Mouse (Mus musculus) hindbrain, postnatal 0 days (tissue): ENCODE results near the gene Vmn2r13. TPM values are rescaled to one million over a fixed set of nuclear protein-coding genes. Genes with fewer than 3 reads are reported as not detected.

Experiments
- ATAC-seq: fragments of 200-750 bp; cut with Nextera tagmentation; 2 replicates; pipeline ENCODE4 v1.8.0; 2017; ENCODE audit warnings: mild to moderate bottlenecking, moderate TSS enrichment, moderate library complexity
- DNase-seq: peaks from one replicate; pipeline ENCODE4 v3.0.0-alpha.2; 2015; ENCODE audit warnings: low spot score
- H3K27ac ChIP-seq: fragments of 300-500 bp; sonication (generic); 2 replicates; pipeline ENCODE4 v1.5.1; 2014; ENCODE audit warnings: mild to moderate bottlenecking
- H3K27me3 ChIP-seq: fragments of 300-500 bp; sonication (generic); 2 replicates; pipeline ENCODE4 v1.6.1; 2014; ENCODE audit warnings: low read length, mixed read lengths; ENCODE audit not compliant: insufficient read depth
- H3K36me3 ChIP-seq: fragments of 300-500 bp; sonication (generic); 2 replicates; pipeline ENCODE4 v1.6.1; 2014; ENCODE audit warnings: low read length, mixed read lengths; ENCODE audit not compliant: insufficient read depth
- H3K4me1 ChIP-seq: fragments of 300-500 bp; sonication (generic); 2 replicates; pipeline ENCODE4 v1.6.1; 2014; ENCODE audit warnings: antibody characterized with exemption, low read length, mixed read lengths; ENCODE audit not compliant: insufficient read depth
- H3K4me2 ChIP-seq: fragments of 300-500 bp; sonication (generic); 2 replicates; pipeline ENCODE4 v1.6.1; 2014; ENCODE audit warnings: low read depth, mild to moderate bottlenecking, low read length, moderate library complexity, mixed read lengths
- H3K4me3 ChIP-seq: fragments of 300-500 bp; sonication (generic); 2 replicates; pipeline ENCODE4 v1.5.1; 2014; ENCODE audit warnings: low read length
- H3K9ac ChIP-seq: fragments of 300-500 bp; sonication (generic); replicated peaks from 2 replicates; pipeline ENCODE4 v1.6.1; 2014; ENCODE audit warnings: mild to moderate bottlenecking, low read length, moderate library complexity, mixed read lengths
- H3K9me3 ChIP-seq: fragments of 300-500 bp; sonication (generic); 2 replicates; pipeline ENCODE4 v1.6.1; 2016; ENCODE audit warnings: low read length, mixed read lengths
- CTCF ChIP-seq: IDR thresholded peaks from 2 replicates; pipeline ENCODE4 v1.5.1; 2016; ENCODE audit warnings: antibody characterized with exemption, control low read depth, low read depth
- WGBS: fragments of 180-500 bp; shearing (Covaris S2); extraction: QIAGEN DNeasy Blood & Tissue Kit; methylation state at CpG from one replicate; pipeline ENCODE4 v1.1.7; 2014; 5-methylcytosine and 5-hydroxymethylcytosine counted together
- polyA plus RNA-seq: library from polyadenylated mRNA; unstranded; fragments of >200 nt; fragmentation: Nextera tagmentation; extraction: Ambion mirVana; gene quantifications from 2 replicates; pipeline ENCODE4 v1.2.1, GENCODE M21; 2015
- total RNA-seq: library from RNA; depleted of rRNA; stranded (reverse); fragments of >200 nt; gene quantifications from 2 replicates; pipeline ENCODE4 v1.2.3, GENCODE M21; 2014; rRNA removed

Gene Vmn2r13
- total and polyA plus RNA-seq, 2 experiments from 2014 or later = not detected

DNA sequence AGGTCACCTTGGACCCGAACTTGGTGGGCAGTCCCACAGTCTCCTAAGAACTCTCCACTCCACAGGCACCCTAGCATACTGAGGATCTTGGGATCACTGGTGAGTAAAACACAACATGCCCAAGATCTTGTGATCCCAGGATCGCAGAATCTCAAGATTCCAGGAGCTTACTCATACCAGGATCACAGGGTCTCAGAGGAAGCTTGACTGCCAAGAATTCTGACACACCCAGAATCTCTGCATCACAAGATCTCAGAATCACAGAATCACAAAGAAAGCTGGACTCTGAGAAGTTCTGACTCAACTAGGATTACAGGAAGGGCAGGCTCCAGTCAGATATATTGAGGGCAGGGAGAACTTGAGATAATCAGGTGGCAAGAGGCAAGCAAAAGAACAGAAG lies 55.3 kb downstream of the Vmn2r13 start:
- H3K27me3 ChIP-seq = no peaks in the 10 kb centered on the region
- 0 out of 2 replicates have a peak, but pooled peaks cover 11% of the 10 kb centered on the region for H3K9me3 ChIP-seq
- H3K27ac ChIP-seq = no peak overlapping the region
- no peak for ATAC-seq
- DNase-seq = no peak
- no peak for TF ChIP-seq CTCF
- H3K9ac ChIP-seq = no peak overlapping the region
- no peak overlapping the region for H3K4me3 ChIP-seq
- no peaks in the 10 kb centered on the region for H3K4me1 ChIP-seq
- H3K4me2 ChIP-seq = no peak overlapping the region
- 82% methylated on average over 2 of the region's 2 CpGs for WGBS
- no peaks in the 10 kb centered on the region for H3K36me3 ChIP-seq

Other genes with a start within 250 kb of the Vmn2r13 start
- not detected in 2 replicates for gene Vmn2r10, start 185.7 kb downstream of the Vmn2r13 start, total RNA-seq
- not detected in 2 replicates for gene Vmn2r10, start 185.7 kb downstream of the Vmn2r13 start, polyA plus RNA-seq
- gene Vmn2r11, start 132.6 kb downstream of the Vmn2r13 start, total RNA-seq = not detected in 2 replicates
- not detected in 2 replicates for gene Vmn2r11, start 132.6 kb downstream of the Vmn2r13 start, polyA plus RNA-seq
- not detected in 2 replicates for gene Vmn2r12, start 94.2 kb downstream of the Vmn2r13 start, total RNA-seq
- gene Vmn2r12, start 94.2 kb downstream of the Vmn2r13 start, polyA plus RNA-seq = not detected in 2 replicates
- not detected in 2 replicates for gene Vmn2r14, start 32.5 kb upstream of the Vmn2r13 start, total RNA-seq
- not detected in 2 replicates for gene Vmn2r14, start 32.5 kb upstream of the Vmn2r13 start, polyA plus RNA-seq
- not detected in 2 replicates for gene Vmn2r15, start 105.4 kb upstream of the Vmn2r13 start, total RNA-seq
- gene Vmn2r15, start 105.4 kb upstream of the Vmn2r13 start, polyA plus RNA-seq = not detected in 2 replicates
- not detected in 2 replicates for gene Vmn2r16, start 138.0 kb upstream of the Vmn2r13 start, total RNA-seq
- not detected in 2 replicates for gene Vmn2r16, start 138.0 kb upstream of the Vmn2r13 start, polyA plus RNA-seq
- not detected in 2 replicates for gene Vmn2r17, start 227.5 kb upstream of the Vmn2r13 start, total RNA-seq
- gene Vmn2r17, start 227.5 kb upstream of the Vmn2r13 start, polyA plus RNA-seq = not detected in 2 replicates